Mouse (Mus musculus) telencephalon, adult 2 months (tissue): Measurements from ENCODE around the gene Olfr588-ps1.
"Not testable (repeated sequence)": the region's sequence is repeated elsewhere in the genome, so short reads cannot be mapped to it uniquely, and the experiment has no call there.

Experiments
- DNase-seq: peaks from one replicate; pipeline ENCODE4 v3.0.0-alpha.2; 2011; ENCODE audit warnings: low read depth, low spot score

Olfr588-ps1 gene

DNA sequence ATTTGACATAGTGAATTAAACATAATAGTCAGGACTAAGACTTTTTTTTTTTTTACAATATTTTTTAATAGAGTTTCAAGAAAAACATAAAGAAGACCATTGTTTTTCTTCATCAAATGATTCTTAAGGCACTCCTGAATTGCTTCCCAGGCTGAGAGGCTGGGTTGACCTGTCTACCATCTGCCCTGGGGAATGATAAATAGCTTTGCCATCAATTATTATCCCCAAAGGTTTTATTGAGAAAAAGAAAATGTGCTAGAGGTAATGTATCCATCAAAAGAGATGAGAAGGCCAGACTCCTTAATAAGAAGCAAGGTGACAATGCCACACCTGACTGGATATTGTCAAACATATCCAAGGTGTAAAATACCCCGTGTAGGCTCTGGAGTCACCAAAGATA is at the start of gene Olfr588-ps1:
Gene Olfr588-ps1, plus strand, starts transcription at position 301 of the 400 bp plus-strand sequence.
- no peak for DNase-seq

- no peak for DNase-seq
Measured at GRCm38 (mm10) chr7:103097420-103097819, 43.3 kb upstream of the Olfr588-ps1 start, which contains the start of gene Olfr585. TSS of gene Olfr585 (plus strand) at chr7:103097720.

GRCm38 (mm10) chr7:103119406-103119805 is 21.3 kb upstream of the Olfr588-ps1 start:
- no peak for DNase-seq

GRCm38 (mm10) chr7:103125538-103125937 is 15.1 kb upstream of the Olfr588-ps1 start, which contains the start of gene Olfr586:
TSS of gene Olfr586 (minus strand) at chr7:103125638.
- no peak for DNase-seq

- DNase-seq: no peak
Measured at GRCm38 (mm10) chr7:103156256-103156655, 15.6 kb downstream of the Olfr588-ps1 start, which contains the start of gene Olfr589. TSS of gene Olfr589 (minus strand) at chr7:103156356.

GRCm38 (mm10) chr7:103169697-103170096 is 29.0 kb downstream of the Olfr588-ps1 start:
- DNase-seq: no peak

DNA sequence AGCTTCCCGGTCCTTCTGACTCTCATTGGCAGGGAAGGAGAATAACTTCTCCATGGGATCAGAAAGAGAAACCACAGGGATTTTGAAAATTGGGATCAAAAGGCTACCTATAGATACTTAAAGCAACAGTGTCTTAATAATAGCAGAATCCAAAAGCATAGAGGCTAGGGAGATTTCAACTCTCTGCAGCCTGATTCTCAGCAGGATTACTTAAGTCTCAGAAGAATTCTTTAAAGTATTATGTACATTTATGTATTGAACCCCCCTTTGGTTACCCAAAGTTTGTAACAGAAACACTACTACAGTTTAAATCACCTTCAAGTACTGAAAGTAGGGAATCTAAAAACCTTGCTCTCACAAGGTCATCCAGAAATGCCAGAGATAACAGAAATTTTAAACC is 37.6 kb downstream of the Olfr588-ps1 start, which contains the start of gene Olfr591:
Gene Olfr591, minus strand, starts transcription at position 101 of the 400 bp plus-strand sequence.
- DNase-seq: no peak

- DNase-seq: not testable (repeated sequence)
Measured at GRCm38 (mm10) chr7:103184503-103184902, 43.8 kb downstream of the Olfr588-ps1 start, which contains the start of gene Olfr592. TSS of gene Olfr592 (plus strand) at chr7:103184803.
